Mouse (Mus musculus) retina, postnatal 1 day (tissue): ENCODE results near the gene Usp32.
A peak's percentile ranks its signal among the peaks of the same experiment; 100 is the strongest.

Experiments used
- DNase-seq: peaks from one replicate; pipeline ENCODE4 v3.0.0-alpha.2; 2012

Gene Usp32

DNA sequence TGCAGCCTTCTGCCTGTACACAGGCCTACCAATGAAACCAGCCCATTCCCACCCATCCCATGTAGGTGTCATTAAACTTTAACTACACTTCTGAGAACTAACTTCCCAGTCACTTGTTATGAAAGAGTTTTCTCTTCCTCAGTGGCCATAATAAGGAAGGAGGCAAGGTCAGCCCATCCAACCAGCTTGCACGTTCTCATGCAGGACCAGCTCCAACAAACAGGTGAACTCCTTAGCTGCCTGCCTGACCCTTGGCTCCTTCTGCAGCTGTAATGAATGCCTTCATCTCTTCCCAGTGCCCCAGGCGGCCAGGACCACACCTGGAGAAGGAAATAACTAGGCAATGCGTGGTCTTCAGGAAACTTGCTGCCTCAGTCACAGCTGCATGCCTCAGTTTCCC lies 194.1 kb downstream of the Usp32 start:
- DNase-seq = no peak

- DNase-seq = peak; percentile 53
Observed at GRCm38 (mm10) chr11:84944639-84945435, 195.1 kb downstream of the Usp32 start.

DNA sequence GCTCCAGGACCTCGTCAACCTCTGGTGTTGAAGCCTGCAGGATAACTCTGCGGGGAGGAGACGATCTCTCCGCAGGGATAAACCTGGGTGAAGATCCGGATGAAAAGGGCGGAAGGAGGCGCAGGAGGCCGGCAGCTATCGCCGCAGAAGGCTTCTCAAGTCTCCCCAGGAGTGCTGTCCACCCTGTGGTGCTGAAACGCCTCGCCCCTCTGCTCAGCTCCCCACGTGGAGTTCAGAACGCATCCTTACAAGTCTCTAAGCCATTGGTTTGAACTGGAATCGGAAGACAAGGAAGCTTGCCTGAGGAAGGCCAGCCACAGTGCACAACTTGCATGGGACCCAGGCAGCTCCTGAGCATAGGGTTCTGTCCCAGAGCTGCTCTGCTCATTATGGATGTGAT lies 196.0 kb downstream of the Usp32 start:
- DNase-seq = peak; percentile 72

GRCm38 (mm10) chr11:84940140-84940539 lies 199.8 kb downstream of the Usp32 start:
- peak; percentile 62 for DNase-seq

- DNase-seq = no peak
Observed at GRCm38 (mm10) chr11:84939508-84940053, 200.4 kb downstream of the Usp32 start.
